Mouse (Mus musculus) ES-E14 (cell line): ENCODE data around the gene Slx4ip.

Experiments used
- CHD2 ChIP-seq: IDR thresholded peaks from 2 replicates; pipeline ENCODE4 v1.6.1; 2014; ENCODE audit warnings: mild to moderate bottlenecking, low read depth, low read length, inconsistent platforms
- HCFC1 ChIP-seq: IDR thresholded peaks from 2 replicates; pipeline ENCODE4 v1.6.1; 2012; ENCODE audit warnings: low read length, inconsistent platforms, borderline replicate concordance; ENCODE audit not compliant: insufficient read depth

- TF ChIP-seq HCFC1 (no peak), CHD2 (no peak)
Measured at GRCm38 (mm10) chr2:136993116-136993515, 102.1 kb downstream of the Slx4ip start.
